Mouse (Mus musculus) gastrocnemius, postnatal 10 days (tissue): ENCODE measurements at regions not wholly inside any gene's neighbourhood (a gene's known extent, or its start where the extent isn't known, plus 50 kb on each side); places are given as distances from the start of the nearest gene placed in this dataset.

Experiments used
- DNase-seq: peaks from one replicate; pipeline ENCODE4 v3.0.0; 2021; ENCODE audit warnings: mixed read lengths

GRCm38 (mm10) chr2:93135324-93135723 is 52.0 kb upstream of the Trp53i11 start:
- no peak for DNase-seq

GRCm38 (mm10) chr2:93133301-93133971 is 53.9 kb upstream of the Trp53i11 start:
- DNase-seq = no peak

GRCm38 (mm10) chr2:93131825-93132623 is 55.3 kb upstream of the Trp53i11 start:
- DNase-seq = peak; percentile 72

GRCm38 (mm10) chr2:93131236-93131635 is 56.1 kb upstream of the Trp53i11 start:
- DNase-seq = no peak

- DNase-seq = no peak
Observed at GRCm38 (mm10) chr2:93129176-93129575, 58.2 kb upstream of the Trp53i11 start.

GRCm38 (mm10) chr2:93126595-93127165 is 60.7 kb upstream of the Trp53i11 start:
- DNase-seq = peak; percentile 67

GRCm38 (mm10) chr2:93126112-93126511 is 61.2 kb upstream of the Trp53i11 start:
- no peak for DNase-seq

- no peak for DNase-seq
Observed at GRCm38 (mm10) chr2:93124866-93125467, 62.4 kb upstream of the Trp53i11 start.

- DNase-seq = no peak
Observed at GRCm38 (mm10) chr2:93123829-93124228, 63.5 kb upstream of the Trp53i11 start.

- DNase-seq = no peak
Observed at GRCm38 (mm10) chr2:93120386-93120785, 67.0 kb upstream of the Trp53i11 start.

- DNase-seq = no peak
Observed at GRCm38 (mm10) chr2:93119001-93119400, 68.3 kb upstream of the Trp53i11 start.

- DNase-seq = no peak
Observed at GRCm38 (mm10) chr2:93115303-93115702, 69.3 kb upstream of the Prdm11 start.

- no peak for DNase-seq
Observed at GRCm38 (mm10) chr2:93113929-93114328, 68.0 kb upstream of the Prdm11 start.

GRCm38 (mm10) chr2:93112320-93112719 is 66.4 kb upstream of the Prdm11 start:
- DNase-seq = no peak

- DNase-seq = no peak
Observed at GRCm38 (mm10) chr2:93110898-93111297, 64.9 kb upstream of the Prdm11 start.

GRCm38 (mm10) chr2:93106581-93106980 is 60.6 kb upstream of the Prdm11 start:
- no peak for DNase-seq

- no peak for DNase-seq
Observed at GRCm38 (mm10) chr2:93101991-93102390, 56.0 kb upstream of the Prdm11 start.

- no peak for DNase-seq
Observed at GRCm38 (mm10) chr2:93099780-93100179, 53.8 kb upstream of the Prdm11 start.

GRCm38 (mm10) chr2:93097016-93097415 is 51.0 kb upstream of the Prdm11 start:
- no peak for DNase-seq

- no peak for DNase-seq
Observed at GRCm38 (mm10) chr2:93096078-93096729, 50.2 kb upstream of the Prdm11 start.
